Mouse (Mus musculus) kidney, embryonic 15.5 days (tissue): ENCODE results near the gene Mcm2. TPM values are rescaled to one million over a fixed set of nuclear protein-coding genes. Genes with fewer than 3 reads are reported as not detected.

ENCODE experiments used
- polyA plus RNA-seq: library from polyadenylated mRNA; unstranded; fragments of >200 nt; fragmentation: Nextera tagmentation; extraction: Ambion mirVana; gene quantifications from 2 replicates; pipeline ENCODE4 v1.2.1, GENCODE M21; 2015

Mcm2 gene
- polyA plus RNA-seq, 1 experiment from 2014 or later, result 158 TPM

Other genes starting within 250 kb of the Mcm2 start
- 38.6 and 39.0 TPM in 2 replicates for gene Mgll, start 174.4 kb downstream of the Mcm2 start, polyA plus RNA-seq
- gene Abtb1, start 56.8 kb downstream of the Mcm2 start, polyA plus RNA-seq, result 32.4 and 35.4 TPM in 2 replicates
- 43.2 and 55.0 TPM in 2 replicates for gene Podxl2, start 23.7 kb downstream of the Mcm2 start, polyA plus RNA-seq
- gene Tpra1, start 3.5 kb upstream of the Mcm2 start, polyA plus RNA-seq, result 68.3 and 75.1 TPM in 2 replicates